Mouse (Mus musculus): ENCODE data around the gene Epb41l4b.

Gene Epb41l4b

GRCm38 (mm10) chr4:57113472-57114216 lies 29.6 kb downstream of the Epb41l4b start:
- DNase-seq = no peak

GRCm38 (mm10) chr4:57111992-57112540 lies 31.2 kb downstream of the Epb41l4b start:
- DNase-seq = no peak

- DNase-seq = no peak
Measured at GRCm38 (mm10) chr4:57111411-57111810, 31.8 kb downstream of the Epb41l4b start.

- no peak for DNase-seq
Measured at GRCm38 (mm10) chr4:57109543-57109942, 33.7 kb downstream of the Epb41l4b start.

- DNase-seq = no peak
Measured at GRCm38 (mm10) chr4:57105339-57105738, 37.9 kb downstream of the Epb41l4b start.

- DNase-seq = no peak
Measured at GRCm38 (mm10) chr4:57103830-57104229, 39.4 kb downstream of the Epb41l4b start.

- no peak for DNase-seq
Measured at GRCm38 (mm10) chr4:57101095-57101494, 42.1 kb downstream of the Epb41l4b start.

- no peak for DNase-seq
Measured at GRCm38 (mm10) chr4:57097411-57097810, 45.8 kb downstream of the Epb41l4b start.

GRCm38 (mm10) chr4:57095569-57095968 lies 47.7 kb downstream of the Epb41l4b start:
- DNase-seq = no peak

GRCm38 (mm10) chr4:57091363-57091762 lies 51.9 kb downstream of the Epb41l4b start:
- DNase-seq = peak; percentile 21 to 63

GRCm38 (mm10) chr4:57088301-57088700 lies 54.9 kb downstream of the Epb41l4b start:
- no peak for DNase-seq

- DNase-seq = peak; percentile 10 to 43
Measured at GRCm38 (mm10) chr4:57085750-57086400, 57.4 kb downstream of the Epb41l4b start.

GRCm38 (mm10) chr4:57083653-57084052 lies 59.6 kb downstream of the Epb41l4b start:
- DNase-seq = no peak

- DNase-seq = no peak
Measured at GRCm38 (mm10) chr4:57082775-57083428, 60.3 kb downstream of the Epb41l4b start.

- DNase-seq = no peak
Measured at GRCm38 (mm10) chr4:57081463-57081862, 61.8 kb downstream of the Epb41l4b start.

- no peak for DNase-seq
Measured at GRCm38 (mm10) chr4:57073843-57074242, 69.4 kb downstream of the Epb41l4b start.

- DNase-seq = no peak
Measured at GRCm38 (mm10) chr4:57073174-57073573, 70.1 kb downstream of the Epb41l4b start.

- peak; percentile 60 to 75 for DNase-seq
Measured at GRCm38 (mm10) chr4:57070640-57071039, 72.6 kb downstream of the Epb41l4b start.

GRCm38 (mm10) chr4:57068397-57068796 lies 74.8 kb downstream of the Epb41l4b start:
- peak in 1 of 2 experiments; percentile 34 for DNase-seq

GRCm38 (mm10) chr4:57067801-57068200 lies 75.4 kb downstream of the Epb41l4b start:
- DNase-seq = peak; percentile 78 to 87

GRCm38 (mm10) chr4:57066936-57067335 lies 76.3 kb downstream of the Epb41l4b start:
- DNase-seq = peak; percentile 28 to 61

GRCm38 (mm10) chr4:57065273-57065672 lies 78.0 kb downstream of the Epb41l4b start:
- peak; percentile 76 to 82 for DNase-seq

GRCm38 (mm10) chr4:57064830-57065229 lies 78.4 kb downstream of the Epb41l4b start:
- no peak for DNase-seq

Measured in lung, adult 18-20 months (tissue).